Mouse (Mus musculus) midbrain, embryonic 16.5 days (tissue): ENCODE measurements around the gene Rsph10b. TPM values are rescaled to one million over a fixed set of nuclear protein-coding genes. Genes with fewer than 3 reads are reported as not detected.

Experiments
- ATAC-seq: fragments of 200-750 bp; cut with Nextera tagmentation; 2 replicates; pipeline ENCODE4 v1.8.0; 2017; ENCODE audit warnings: moderate TSS enrichment
- H3K27ac ChIP-seq: fragments of 300-500 bp; sonication (generic); 2 replicates; pipeline ENCODE4 v1.5.1; 2014; ENCODE audit warnings: mild to moderate bottlenecking, low read length, mixed read lengths
- H3K27me3 ChIP-seq: fragments of 300-500 bp; sonication (generic); 2 replicates; pipeline ENCODE4 v1.6.1; 2014; ENCODE audit warnings: low read depth, low read length, mixed read lengths; ENCODE audit not compliant: control insufficient read depth, insufficient read depth
- H3K36me3 ChIP-seq: fragments of 300-500 bp; sonication (generic); 2 replicates; pipeline ENCODE4 v1.6.1; 2014; ENCODE audit warnings: mild to moderate bottlenecking, low read length, moderate library complexity, mixed read lengths; ENCODE audit not compliant: control insufficient read depth, insufficient read depth
- H3K4me1 ChIP-seq: fragments of 300-500 bp; sonication (generic); 2 replicates; pipeline ENCODE4 v1.6.1; 2014; ENCODE audit warnings: mild to moderate bottlenecking, low read length, mixed read lengths; ENCODE audit not compliant: control insufficient read depth, insufficient read depth
- H3K4me2 ChIP-seq: fragments of 300-500 bp; sonication (generic); 2 replicates; pipeline ENCODE4 v1.6.1; 2014; ENCODE audit warnings: mild to moderate bottlenecking, low read length, mixed read lengths
- H3K4me3 ChIP-seq: fragments of 300-500 bp; sonication (generic); 2 replicates; pipeline ENCODE4 v1.5.1; 2014; ENCODE audit warnings: low read depth, mild to moderate bottlenecking, low read length, moderate library complexity, mixed read lengths
- H3K9ac ChIP-seq: fragments of 300-500 bp; sonication (generic); 2 replicates; pipeline ENCODE4 v1.6.1; 2014; ENCODE audit warnings: low read depth, low read length, mixed read lengths
- H3K9me3 ChIP-seq: fragments of 300-500 bp; sonication (generic); replicated peaks from 2 replicates; pipeline ENCODE4 v1.6.1; 2014; ENCODE audit warnings: mild to moderate bottlenecking, low read length, mixed read lengths; ENCODE audit not compliant: control insufficient read depth, poor library complexity, severe bottlenecking
- WGBS: fragments of 180-500 bp; shearing (Covaris S2); extraction: QIAGEN DNeasy Blood & Tissue Kit; methylation state at CpG from one replicate; pipeline ENCODE4 v1.1.7; 2014; 5-methylcytosine and 5-hydroxymethylcytosine counted together
- polyA plus RNA-seq: library from polyadenylated mRNA; unstranded; fragments of >200 nt; fragmentation: Nextera tagmentation; extraction: Ambion mirVana; gene quantifications from 2 replicates; pipeline ENCODE4 v1.2.1, GENCODE M21; 2015

Rsph10b gene
- polyA plus RNA-seq, 1 experiment from 2014 or later: 3.6 TPM

DNA sequence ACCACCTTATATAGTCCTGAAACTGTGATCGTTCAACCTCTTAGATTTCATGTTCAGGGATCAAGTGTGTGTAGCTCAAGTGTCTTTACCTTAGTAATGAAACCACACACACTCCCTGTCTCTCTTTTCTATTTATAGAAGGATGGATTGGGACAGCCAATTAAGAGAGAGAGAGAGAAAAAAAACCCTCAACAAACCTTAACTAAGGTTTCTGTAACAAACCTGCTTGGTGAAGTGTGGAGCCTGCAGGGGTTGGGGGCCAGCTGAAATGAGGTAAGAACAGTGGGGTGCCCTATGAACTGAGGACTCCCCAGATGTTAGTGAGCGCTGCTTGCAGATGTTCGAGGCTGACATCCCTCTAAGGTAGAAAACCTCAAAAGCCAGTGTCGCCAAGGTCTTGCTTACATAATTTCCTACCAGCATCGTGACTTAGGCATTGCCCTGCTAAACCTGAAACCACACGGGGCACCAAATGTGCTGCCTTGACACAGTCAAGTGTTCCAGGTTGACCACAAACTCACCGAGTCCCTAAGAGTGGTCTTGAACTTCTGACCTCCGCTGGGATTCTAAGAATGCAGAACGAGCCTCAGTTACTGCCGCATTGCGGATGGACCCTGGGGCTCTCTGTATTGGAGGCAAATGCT is 93.9 kb downstream of the Rsph10b start, which contains the start of gene Ocm:
TSS of gene Ocm (minus strand) at position 51 of the 644 bp plus-strand sequence.
- no peak within 1 kb of the TSS for H3K27ac ChIP-seq
- WGBS: 74% methylated on average over 11 of the region's 11 CpGs
- no peaks in the 10 kb centered on the region for H3K9me3 ChIP-seq
- no peak within 1 kb of the TSS for H3K4me2 ChIP-seq
- no peaks in the 10 kb centered on the region for H3K27me3 ChIP-seq
- H3K36me3 ChIP-seq: no peaks in the 10 kb centered on the region
- no peak within 1 kb of the TSS for H3K4me3 ChIP-seq
- H3K4me1 ChIP-seq: no peaks in the 10 kb centered on the region
- no peak within 1 kb of the TSS for H3K9ac ChIP-seq
- no peak for ATAC-seq

DNA sequence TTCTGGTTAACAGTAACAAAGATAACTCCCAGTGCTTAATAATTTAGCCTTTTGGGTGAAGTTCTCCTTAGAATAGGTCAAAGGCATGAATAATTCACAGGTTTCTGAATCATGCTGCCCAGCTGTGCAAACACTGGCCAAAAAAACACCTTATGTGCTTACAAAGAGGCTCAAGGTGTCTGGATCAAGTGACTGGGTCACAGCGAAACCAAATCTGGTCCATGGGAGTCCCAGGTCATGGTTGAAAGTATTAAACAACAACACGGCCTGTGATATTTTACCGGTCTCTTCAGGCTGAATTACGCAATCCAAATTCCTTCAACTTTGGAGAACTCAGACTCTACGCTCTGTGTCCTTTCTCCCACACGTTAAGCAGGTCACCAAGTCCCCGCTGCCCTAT is 99.7 kb downstream of the Rsph10b start:
- Histone ChIP-seq H3K9ac (no peak overlapping the region), H3K9me3 (no peaks in the 10 kb centered on the region), H3K27me3 (no peaks in the 10 kb centered on the region), H3K4me2 (no peak overlapping the region), H3K4me1 (no peaks in the 10 kb centered on the region), H3K27ac (no peak overlapping the region), H3K4me3 (no peak overlapping the region), H3K36me3 (no peaks in the 10 kb centered on the region)
- 88% methylated on average over 7 of the region's 7 CpGs for WGBS
- no peak for ATAC-seq

DNA sequence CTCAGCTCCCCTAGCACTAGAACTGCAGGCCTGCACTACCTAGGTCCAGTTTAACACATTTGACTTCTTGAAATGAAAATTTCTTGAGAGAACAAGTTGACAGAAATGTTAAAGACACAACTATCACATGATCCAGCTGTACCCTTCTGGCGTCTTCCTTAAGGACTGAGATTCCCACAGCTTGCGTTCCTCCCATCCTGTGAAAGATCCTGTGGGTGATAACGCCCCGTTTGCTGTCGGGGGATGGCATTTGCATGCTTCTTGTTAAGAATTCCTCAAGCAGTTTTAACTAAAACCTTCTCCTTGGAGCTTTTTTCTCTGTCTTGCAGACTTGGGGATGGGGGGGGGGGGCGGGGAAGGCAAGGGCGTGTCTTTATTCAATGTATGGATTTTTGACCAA is 101.7 kb downstream of the Rsph10b start:
- 83% methylated on average over 7 of the region's 7 CpGs for WGBS
- H3K9ac ChIP-seq: no peak overlapping the region
- no peak overlapping the region for H3K4me2 ChIP-seq
- no peaks in the 10 kb centered on the region for H3K4me1 ChIP-seq
- no peak overlapping the region for H3K27ac ChIP-seq
- no peaks in the 10 kb centered on the region for H3K27me3 ChIP-seq
- no peaks in the 10 kb centered on the region for H3K9me3 ChIP-seq
- no peaks in the 10 kb centered on the region for H3K36me3 ChIP-seq
- no peak for ATAC-seq
- no peak overlapping the region for H3K4me3 ChIP-seq

Other genes with a start within 250 kb of the Rsph10b start
- 26.0 and 28.0 TPM in 2 replicates for gene Usp42, start 200.8 kb upstream of the Rsph10b start, polyA plus RNA-seq
- gene Eif2ak1, start 115.2 kb upstream of the Rsph10b start, polyA plus RNA-seq: 42.8 and 45.1 TPM in 2 replicates
- 0.45 and 0.78 TPM in 2 replicates for gene Ankrd61, start 35.4 kb upstream of the Rsph10b start, polyA plus RNA-seq
- gene Aimp2, start 23.2 kb upstream of the Rsph10b start, polyA plus RNA-seq: 82.8 and 90.3 TPM in 2 replicates
- 28.6 and 29.1 TPM in 2 replicates for gene Pms2, start 23.1 kb upstream of the Rsph10b start, polyA plus RNA-seq
- gene Gm42421, start 4.9 kb upstream of the Rsph10b start, polyA plus RNA-seq: 1.4 and 1.8 TPM in 2 replicates
- gene Ccz1, start 81.8 kb downstream of the Rsph10b start, polyA plus RNA-seq: 82.5 and 82.7 TPM in 2 replicates
- not detected in 2 replicates for gene Ocm, start 93.6 kb downstream of the Rsph10b start, polyA plus RNA-seq
- 9.0 and 9.3 TPM in 2 replicates for gene Lmtk2, start 167.4 kb downstream of the Rsph10b start, polyA plus RNA-seq